Mouse (Mus musculus): Measurements from ENCODE around the gene Tbl3.
"Not testable (repeated sequence)": the region's sequence is repeated elsewhere in the genome, so short reads cannot be mapped to it uniquely, and the experiment has no call there.

Gene Tbl3

DNA sequence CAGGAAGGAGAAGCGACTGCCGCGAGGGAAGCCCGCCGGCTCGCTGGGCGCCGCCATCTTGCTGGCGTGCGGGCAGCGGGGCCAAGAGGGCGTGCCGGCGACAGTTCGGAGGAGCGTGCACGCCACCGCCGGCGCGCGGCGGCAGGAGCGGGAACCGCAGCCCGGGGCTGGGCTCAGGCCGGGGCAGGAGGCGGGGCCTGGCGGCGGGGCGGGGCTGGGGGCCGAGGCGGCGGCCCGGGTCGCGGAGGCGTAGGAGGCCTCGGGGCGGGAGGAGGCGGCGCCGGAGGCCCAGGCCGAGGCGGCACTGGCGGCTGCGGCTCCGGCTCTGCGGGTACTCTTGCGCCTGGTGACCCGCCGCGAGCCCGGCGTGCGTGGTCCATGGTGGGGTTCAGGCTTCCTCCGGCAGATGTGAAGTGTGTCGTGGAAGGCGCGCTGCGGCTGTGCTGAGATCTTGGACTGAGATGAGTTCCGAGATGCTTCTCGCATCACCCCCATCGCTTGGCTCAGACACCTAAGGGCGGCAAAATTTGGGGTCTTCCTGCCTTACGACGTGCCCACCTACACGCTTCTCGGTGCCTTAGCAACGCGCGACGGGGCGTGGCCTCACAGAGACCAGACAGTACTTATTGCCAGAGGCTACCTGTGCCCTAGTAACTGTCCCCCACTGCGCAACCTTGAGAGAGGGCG lies 11.3 kb downstream of the Tbl3 start, which contains the start of the genes Gfer and Noxo1:
Gfer (minus strand) TSS at position 146 of the 687 bp plus-strand sequence.
Noxo1 (plus strand) TSS at position 224 of the 687 bp plus-strand sequence.
- peak; percentile 34 to 68 for DNase-seq (ENCODE audit: low spot score in 2 of 2)

DNA sequence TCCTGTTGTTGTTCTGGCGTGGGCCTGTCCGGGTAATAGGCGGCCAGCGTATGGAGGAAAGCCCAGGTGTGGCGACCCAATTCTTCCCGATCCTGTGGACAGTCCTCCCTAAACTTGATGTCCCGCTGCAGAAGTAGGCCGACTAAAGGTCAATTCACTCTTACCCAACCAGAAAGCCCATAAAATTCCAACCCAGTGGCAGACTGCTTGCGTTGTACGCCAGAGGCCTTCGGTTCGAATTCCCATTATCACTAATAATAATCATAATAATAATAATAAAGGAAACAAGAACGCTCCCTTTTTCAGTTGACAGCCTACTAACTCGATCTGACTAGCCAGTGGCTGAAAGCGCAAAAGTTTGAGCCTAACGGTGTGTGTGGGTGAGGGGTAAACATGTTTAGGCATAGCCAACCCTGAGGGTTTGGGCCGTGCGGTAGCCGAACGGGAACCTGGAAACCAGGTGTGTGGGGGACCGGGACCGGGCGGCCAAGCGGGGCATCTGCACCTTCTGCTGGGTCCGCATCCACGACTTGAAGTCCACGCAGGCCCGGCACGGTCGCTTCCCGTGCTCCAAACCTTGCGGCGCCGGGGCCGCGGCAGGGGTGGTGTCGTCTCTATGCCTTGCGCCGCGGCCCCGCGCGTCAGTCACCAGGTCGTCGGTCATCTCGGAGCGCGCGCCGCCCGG lies 12.0 kb downstream of the Tbl3 start:
- no peak for DNase-seq (ENCODE audit: low spot score in 2 of 2)

DNA sequence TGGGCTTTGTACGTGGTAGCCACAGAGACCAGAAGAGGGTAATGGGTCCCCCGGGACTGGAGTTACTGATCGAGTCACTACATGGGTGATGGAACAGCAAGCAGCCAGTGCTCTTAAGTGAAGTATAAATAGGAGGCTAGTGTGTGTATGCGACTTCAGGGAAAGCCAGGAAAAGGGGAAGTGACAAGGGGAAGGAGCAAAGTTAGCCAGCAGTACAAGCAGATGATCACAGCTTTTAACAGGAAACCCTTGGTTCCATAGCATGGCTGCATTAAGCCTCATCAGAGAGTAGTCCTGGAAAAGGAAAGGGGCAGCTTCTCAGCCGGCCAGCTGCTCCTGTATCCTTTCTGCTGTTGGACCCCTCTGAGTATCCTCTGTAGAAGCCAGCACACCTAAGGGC lies 15.1 kb downstream of the Tbl3 start:
- DNase-seq (ENCODE audit: low spot score in 2 of 2) = no peak

DNA sequence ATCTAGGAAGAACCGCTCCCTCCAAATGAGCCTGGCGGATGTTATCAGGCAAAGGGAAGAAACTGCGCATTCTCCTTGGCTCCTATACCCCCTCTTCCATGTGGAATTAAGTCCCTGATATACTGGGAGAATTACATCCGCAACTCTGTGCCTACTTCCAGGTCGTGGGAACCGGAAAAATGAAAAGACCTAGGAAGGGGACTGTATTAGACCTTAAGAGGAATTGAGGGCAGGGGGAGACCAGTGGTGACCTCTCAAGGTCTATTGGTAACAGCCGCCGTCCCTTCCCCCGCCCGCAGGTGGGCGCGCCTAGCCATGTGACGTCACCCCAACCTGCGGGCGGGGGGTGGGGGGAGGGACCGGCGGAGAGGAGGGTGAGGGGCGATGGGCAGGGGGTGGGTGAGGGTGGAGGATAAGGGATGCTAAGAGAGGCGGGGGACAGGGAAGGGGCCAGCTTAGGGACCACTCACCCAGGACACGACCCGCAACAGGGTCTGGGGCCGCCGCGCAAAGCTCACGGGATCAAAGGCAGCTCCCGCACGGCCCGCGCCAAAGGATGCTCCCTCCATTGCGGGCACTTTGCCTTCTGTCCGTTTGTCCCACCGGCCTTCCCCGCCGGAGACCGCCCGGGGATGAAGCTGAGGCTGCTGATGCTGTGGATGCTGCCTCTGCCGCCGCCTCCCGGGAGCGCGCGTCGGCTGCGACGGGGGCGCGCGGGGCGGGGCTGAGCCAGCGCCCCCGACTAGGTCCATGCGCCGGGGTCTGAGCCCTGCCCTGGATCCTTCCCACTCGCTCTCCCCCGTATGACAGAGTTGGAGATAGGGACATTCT lies 18.0 kb downstream of the Tbl3 start, which contains the start of gene Syngr3:
Syngr3 (minus strand) TSS at position 705 of the 831 bp plus-strand sequence.
- no peak for DNase-seq (ENCODE audit: low spot score in 2 of 2)

DNA sequence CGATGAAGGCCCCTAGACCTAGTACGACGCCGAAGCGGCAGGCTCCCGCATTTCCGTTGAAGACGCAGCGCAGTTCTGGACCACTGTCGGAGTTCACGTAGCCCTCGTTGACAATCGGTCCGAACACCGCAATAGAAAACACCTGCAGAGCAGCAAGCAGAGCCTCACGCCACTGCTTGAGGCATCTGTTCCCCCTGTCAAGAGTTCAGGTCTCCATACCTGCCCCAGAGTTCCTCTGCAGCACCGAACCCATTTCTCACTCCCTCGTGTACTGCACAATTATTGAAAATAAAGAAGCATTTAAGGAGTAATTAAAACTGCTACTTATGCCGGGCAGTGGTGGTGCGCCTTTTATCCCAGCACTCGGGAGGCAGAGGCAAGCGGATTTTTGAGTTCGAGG lies 19.9 kb downstream of the Tbl3 start:
- no peak for DNase-seq (ENCODE audit: low spot score in 2 of 2)

DNA sequence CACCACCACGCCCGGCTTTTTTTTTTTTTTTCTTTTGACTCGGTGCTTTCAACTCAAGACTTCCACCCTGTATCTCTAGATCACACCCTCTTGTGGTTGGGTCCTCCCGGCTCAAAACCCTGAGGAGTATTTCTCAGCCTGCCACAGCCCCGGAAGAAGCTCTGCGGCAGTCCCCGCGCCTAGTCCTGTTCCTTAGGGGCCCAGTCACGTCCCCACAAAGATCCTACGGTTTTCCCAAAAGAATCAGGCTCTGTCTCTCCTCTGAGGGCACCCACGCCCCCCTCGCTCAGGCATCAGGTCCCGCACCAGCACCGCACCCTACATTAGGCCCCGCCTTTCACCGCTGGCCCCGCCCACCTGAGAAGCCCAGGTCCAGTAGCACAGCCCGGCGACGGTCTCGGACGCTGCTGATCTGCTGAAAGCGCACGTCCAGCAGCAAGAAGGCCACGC lies 20.3 kb downstream of the Tbl3 start:
- DNase-seq (ENCODE audit: low spot score in 2 of 2) = peak; percentile 42 to 51

DNA sequence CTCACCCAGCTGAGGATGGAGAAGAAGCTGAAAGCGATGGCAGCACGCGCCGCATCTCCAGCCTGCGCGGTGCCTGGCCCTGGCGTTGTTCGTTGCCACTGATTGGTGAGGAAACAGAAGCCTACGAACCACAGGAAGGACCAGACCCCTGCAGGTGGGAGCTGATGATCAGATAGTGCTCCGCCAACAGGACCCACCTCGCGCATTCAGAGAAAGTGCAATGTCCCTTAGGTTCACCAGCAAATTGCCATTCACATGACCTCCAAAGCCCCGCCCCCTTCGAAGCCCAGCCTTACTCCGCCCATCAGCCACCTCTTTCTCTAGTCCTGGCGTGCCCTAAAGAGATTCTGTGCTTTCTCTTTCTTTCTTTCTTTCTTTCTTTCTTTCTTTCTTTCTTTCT lies 20.9 kb downstream of the Tbl3 start:
- peak; percentile 49 to 65 for DNase-seq (ENCODE audit: low spot score in 2 of 2)

DNA sequence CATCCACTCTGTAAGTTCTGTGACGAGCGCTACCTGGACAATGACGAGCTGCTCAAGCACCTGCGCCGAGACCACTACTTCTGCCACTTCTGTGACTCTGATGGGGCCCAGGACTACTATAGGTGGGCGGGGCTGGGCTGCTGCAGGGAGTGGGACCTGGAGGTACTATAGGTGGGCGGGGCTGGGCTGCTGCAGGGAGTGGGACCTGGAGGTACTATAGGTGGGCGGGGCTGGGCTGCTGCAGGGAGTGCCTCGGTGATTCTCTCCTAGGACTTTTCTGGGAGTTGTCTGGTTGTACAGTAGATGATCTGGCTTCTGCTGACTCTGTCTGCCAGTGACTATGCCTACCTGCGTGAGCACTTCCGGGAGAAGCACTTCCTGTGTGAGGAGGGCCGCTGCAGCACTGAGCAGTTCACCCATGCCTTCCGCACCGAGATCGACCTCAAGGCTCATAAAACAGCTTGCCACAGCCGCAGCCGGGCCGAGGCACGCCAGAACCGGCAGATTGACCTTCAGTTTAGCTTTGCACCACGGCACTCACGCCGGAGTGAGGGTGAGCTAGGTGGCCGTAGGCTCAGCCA lies 29.9 kb downstream of the Tbl3 start:
- DNase-seq (ENCODE audit: low spot score in 2 of 2) = no peak

DNA sequence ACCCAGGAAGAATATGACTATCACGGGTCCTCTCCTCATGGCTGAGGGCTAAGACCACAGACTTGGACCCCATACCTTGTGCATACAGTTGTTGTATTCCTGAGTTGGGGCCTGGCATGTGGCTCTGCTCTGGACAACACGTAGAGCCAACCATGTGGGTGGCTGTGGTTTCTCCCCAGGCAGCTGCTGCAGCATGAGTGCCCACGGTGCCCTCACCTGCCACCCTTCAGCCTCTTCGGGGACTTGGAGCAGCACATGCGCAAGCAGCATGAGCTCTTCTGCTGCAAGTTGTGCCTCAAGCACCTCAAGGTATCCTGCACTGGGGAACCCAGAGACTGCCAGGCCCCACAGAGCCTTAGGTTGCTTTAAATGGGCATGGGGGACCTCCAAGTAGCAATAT lies 30.6 kb downstream of the Tbl3 start:
- DNase-seq (ENCODE audit: low spot score in 2 of 2) = no peak

DNA sequence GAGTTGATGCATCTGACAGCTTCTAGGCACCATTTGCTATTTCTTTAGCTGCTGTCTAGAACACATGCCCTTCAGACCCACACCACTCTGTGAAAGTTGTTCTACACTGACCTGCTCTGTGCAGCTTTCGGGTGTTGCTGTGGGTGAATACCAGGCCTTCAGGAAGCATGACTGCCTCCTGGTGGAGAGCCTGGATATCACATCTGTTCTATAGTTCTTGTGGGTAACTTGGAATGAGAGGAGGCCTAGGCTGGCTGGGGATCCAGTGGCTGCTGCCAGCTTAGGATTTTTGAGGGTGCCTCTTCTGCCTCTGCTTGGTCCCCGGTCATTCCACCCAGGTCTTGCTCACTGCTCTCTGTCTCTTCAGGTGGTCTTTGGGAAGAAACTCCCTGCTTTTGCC lies 31.3 kb downstream of the Tbl3 start:
- DNase-seq (ENCODE audit: low spot score in 2 of 2) = peak; percentile 66 to 75

DNA sequence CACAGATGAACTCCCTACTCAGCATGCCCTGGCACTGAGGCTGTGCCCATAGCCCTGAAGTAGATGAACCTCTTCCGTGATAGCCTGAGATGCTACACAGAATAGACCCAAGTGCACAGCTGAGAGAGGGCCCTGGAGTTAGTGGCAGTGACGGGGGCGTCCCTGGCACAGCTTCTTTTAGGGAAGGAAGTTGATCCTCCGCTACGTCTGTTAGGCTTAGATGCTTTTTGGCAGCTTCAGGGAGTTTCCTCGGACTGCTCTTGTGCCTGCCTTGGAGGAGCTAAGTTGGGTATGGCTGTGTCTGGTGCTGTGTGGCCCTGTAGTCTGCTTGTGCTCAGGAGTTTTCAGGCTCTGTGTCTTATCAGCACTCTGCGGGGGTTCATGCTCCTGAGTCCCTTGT lies 33.2 kb downstream of the Tbl3 start:
- DNase-seq (ENCODE audit: low spot score in 2 of 2) = no peak

DNA sequence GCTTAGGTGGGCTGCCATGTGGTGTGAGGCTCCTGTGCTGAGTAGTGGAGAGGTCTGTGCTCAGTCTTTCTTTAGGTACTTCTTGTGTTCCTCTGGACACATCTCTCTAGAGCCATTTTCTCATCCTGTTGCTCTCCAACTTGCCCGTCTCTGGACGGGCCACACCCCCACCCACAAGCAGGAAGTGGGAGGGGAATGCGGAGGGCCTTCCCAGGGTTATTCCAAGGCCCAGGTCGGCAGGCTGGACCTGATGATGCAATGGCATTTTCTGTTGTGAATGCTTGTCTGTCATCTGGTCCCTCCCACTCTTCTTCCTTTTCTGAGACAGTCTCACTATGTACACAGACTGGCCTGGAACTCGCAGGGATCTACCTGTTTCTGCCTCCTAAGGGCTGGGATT lies 35.3 kb downstream of the Tbl3 start:
- no peak for DNase-seq (ENCODE audit: low spot score in 2 of 2)

DNA sequence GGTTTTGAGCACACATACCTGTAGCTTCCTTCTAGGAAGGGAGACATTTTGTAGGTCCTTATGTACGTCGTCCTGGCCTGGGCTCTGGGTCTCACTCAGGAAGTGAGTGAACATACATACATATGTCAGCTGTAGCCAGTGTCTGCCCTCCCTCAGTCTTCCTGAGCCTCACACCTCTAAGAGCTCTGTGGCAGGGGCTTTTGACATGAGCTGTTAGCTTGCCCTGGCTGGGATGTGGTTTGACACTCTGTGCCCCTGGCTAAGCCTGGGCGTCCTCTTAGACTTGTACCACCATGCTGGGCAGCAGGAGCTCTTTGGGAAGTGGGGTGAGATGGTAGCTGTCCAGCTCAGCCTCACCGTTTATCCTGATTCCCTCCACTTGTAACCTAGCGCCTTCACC lies 36.1 kb downstream of the Tbl3 start:
- DNase-seq (ENCODE audit: low spot score in 2 of 2) = peak; percentile 49 to 72

DNA sequence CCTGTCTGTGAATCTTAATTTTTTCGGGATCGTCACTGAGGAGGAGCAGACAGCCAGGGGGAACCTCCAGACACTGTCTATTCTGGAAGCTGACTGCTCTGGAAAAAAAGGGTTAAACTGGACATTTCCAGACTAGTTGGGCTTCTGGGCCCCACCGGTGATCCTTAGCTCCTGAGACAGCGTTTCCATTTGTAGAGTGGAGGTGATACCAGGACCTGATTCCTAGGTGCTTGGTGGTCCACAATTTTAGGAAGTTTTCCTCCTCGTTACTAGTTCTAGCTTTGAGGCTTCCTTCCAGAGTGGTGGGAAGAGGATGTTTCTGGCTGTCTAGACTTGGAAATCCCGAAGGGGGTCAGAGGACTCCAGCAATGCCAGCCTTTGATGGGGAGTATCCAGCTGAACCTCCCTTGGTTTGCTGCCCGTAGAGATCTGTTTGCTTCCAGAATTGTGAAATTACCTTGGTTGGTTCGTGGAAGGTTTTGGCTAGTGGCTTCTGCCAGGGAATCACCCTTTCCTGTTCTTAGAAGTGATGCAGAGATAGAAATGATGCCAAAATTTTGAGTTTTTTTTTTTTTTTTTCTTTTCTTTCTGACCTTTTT lies 37.1 kb downstream of the Tbl3 start:
- DNase-seq (ENCODE audit: low spot score in 2 of 2) = no peak

DNA sequence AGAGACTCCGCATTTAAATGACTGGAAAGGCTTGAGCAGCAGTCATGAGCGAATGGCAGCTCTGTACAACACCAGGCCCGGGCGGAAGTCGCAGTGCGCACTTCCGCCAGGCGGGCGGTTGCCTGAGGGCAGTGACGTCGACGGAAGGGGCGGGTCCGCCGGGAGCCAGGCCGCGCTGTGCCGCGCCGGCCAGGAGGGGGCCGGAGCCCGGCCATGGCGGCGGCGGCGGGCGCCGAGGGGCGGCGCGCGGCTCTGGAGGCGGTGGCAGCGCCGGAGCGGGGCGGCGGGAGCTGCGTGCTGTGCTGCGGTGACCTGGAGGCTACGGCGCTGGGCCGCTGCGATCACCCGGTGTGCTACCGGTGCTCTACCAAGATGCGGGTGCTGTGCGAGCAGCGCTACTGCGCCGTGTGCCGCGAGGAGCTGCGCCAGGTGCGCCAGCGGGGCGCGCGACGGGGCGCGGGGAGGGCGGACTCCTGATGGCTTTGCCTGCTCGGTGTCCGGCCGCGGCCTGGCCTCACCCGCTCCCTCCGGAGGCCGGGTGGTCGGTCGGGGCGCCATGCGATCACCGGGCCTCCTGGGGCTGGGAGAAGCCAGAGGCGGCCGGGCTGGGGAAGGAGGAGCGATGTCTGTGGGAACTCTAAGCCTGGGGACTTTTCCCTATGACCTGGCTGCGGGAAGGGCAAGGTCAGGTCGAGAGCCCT lies 37.8 kb downstream of the Tbl3 start, which contains the start of gene Zfp598:
Zfp598 (plus strand) TSS at position 143 of the 701 bp plus-strand sequence.
- DNase-seq (ENCODE audit: low spot score in 2 of 2) = peak; percentile 91 to 93

DNA sequence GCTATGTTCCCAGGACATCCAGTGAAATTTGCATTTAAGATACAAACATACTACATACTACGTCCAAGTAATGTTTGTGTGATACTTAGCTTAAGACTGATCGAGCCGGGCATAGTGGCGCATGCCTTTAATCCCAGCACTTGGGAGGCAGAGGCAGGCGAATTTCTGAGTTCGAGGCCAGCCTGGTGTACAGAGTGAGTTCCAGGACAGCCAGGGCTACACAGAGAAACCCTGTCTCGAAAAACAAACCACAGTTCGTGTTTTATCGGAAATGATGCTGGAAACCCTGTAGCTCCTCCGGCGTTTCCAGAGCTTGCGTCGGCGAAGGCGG lies 38.3 kb downstream of the Tbl3 start:
- DNase-seq (ENCODE audit: low spot score in 2 of 2) = not testable (repeated sequence)

DNA sequence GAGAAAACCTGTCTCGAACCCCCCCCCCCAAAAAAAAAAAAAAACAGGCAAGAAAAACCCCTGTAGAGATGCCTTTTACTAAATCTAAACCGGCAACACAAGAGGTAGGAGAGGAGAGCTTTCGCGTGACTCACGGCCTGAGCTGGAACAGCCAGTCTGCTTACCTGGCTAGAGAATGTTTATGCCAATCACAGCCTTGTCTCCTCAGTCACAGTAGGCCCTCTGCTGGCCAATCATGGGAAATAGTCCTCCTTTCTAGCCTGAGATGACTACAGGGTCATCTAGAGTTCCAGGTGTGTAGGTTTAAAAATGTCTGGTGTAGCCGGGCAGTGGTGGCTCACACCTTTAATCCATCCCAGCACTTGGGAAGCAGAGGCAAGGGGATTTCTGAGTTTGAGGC lies 40.0 kb downstream of the Tbl3 start:
- DNase-seq (ENCODE audit: low spot score in 2 of 2) = peak; percentile 62 to 70

DNA sequence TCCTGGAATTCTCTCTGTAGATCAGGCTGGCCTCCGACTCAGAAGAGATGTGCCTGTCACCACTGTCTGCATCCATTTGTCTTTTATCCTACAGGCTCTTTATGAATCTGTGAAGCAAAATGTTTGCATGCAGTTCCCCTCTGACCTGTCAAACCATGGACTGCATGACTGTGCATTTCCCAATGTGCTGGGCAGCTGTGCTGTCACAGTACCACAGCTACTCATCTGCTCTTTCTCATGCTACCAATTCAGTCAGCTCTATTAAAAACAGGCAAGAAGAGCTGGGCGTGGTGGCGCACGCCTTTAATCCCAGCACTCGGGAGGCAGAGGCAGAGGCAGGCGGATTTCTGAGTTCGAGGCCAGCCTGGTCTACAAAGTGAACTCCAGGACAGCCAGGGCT lies 40.4 kb downstream of the Tbl3 start:
- not testable (repeated sequence) for DNase-seq (ENCODE audit: low spot score in 2 of 2)

DNA sequence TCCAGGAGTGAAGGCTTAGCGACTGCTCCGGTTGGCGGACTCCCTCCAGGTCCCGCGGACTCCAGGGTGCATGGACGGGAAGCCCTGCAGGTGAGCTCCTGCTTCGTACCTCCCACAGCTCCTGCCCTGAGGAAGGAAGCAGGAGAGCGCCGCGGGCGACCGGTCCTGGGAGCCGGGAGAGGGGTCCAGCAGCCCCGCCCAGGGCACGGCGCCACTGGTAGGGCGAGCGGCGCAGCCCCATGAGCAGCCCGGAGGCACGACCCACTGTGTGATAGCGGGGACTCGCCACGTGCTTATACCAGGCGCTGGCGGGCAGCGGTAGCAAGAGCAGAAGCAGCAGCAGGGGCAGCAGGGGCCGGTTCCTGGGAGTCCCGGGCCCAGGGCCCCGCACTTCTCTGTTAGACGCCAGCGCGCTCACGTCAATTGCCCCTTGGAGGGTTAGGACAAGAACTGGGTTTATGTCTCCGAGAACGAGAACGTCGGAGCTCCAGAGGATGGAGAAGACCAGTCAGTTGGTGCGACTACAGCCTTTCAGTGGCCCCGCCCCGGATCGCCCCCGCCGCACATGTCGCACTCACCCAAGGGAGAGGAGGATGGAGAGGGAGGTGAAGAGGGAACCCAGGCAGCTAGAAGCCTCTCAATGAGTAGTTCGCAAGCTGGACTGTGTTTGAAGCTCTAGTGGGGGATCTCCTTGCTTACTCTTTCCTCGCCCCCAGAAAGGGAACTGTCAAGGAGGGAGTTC lies 49.3 kb downstream of the Tbl3 start, which contains the start of gene Npw:
Npw (minus strand) TSS at position 441 of the 742 bp plus-strand sequence.
- peak in 1 of 2 experiments; percentile 18 for DNase-seq (ENCODE audit: low spot score in 2 of 2)

DNA sequence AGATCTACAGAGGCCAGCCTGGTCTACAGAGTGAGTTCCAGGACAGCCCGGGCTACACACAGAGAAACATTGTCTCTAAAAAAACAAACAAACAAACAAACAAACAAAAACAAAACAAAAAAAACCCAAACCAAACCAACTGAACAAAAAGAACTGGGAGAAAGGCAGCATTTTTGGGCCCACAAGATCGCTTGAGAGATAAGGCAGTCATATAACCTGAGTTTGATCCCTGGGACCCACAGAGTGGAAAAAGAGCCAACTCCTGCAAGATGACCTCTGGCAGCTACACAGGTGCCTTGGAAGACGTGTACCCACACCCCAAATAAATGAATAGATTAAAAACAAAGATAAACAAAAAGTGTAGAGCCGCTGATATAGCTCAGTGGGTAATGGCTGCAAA lies 52.5 kb downstream of the Tbl3 start:
- no peak for DNase-seq (ENCODE audit: low spot score in 2 of 2)
